Mouse (Mus musculus): ENCODE results near the gene Wfdc13. TPM values are rescaled to one million over a fixed set of nuclear protein-coding genes. Genes with fewer than 3 reads are reported as not detected.
"Not testable (repeated sequence)": the region's sequence is repeated elsewhere in the genome, so short reads cannot be mapped to it uniquely, and the experiment has no call there.

Gene Wfdc13
- polyA plus RNA-seq, 1 experiment from 2014 or later: not detected

DNA sequence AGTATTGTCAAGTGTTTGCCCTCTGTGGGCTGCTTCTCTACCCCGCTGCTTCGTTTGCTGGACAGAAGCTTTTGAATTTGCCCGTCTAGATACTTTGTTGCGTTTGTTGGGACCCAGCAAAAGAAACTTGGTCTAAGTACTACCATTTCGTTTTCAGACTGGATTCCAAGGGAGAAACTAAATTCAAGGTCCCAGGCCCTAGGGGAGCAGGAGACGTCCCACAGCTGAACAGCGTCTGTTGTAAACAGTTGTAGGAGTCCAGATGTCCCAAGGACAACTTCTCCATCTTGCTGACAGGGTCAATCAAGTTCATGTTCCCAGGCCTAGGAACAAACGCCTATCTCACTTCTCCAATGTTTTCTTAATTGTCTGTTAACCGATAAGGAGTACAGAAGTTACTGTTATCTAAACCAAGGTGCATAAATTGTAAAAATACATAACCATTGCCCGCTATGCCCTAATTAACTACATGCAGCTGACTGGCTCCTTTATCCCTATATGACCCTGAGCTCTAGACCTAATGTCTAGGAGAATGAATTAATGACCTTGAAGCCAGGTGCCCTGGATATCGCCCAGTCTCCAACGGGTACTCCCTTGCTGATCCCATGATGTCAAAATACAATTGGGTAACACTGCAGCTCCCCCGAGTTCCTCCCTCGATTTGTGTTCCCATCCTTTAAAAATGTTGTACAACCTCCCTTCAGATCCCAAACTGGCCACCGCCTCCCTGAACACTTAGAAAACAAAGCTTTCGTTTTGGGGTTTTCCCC lies 7.8 kb upstream of the Wfdc13 start:
- WGBS: 82% methylated on average over 16 of the region's 16 CpGs
- no peaks in the 10 kb centered on the region for H3K27me3 ChIP-seq
- ATAC-seq (ENCODE audit: insufficient number of reproducible peaks, insufficient read depth, low FRiP score, low TSS enrichment, low read depth): no peak

GRCm38 (mm10) chr2:164678848-164679625 lies 5.9 kb upstream of the Wfdc13 start:
- peak overlapping the region; percentile 39 for H3K4me3 ChIP-seq
- H3K9me3 ChIP-seq: no peaks in the 10 kb centered on the region
- 0 out of 2 replicates have a peak, but pooled peaks cover 8% of the 10 kb centered on the region for H3K4me1 ChIP-seq
- no peaks in the 10 kb centered on the region for H3K27me3 ChIP-seq
- no peak overlapping the region for H3K27ac ChIP-seq
- H3K36me3 ChIP-seq: no peaks in the 10 kb centered on the region
- peak overlapping the region; percentile 58 for H3K4me2 ChIP-seq
- 21% methylated on average over 19 of the region's 19 CpGs for WGBS
- 0 out of 2 replicates have a peak overlapping the region, but pooled peaks have one; percentile 32 for H3K9ac ChIP-seq
- ATAC-seq (ENCODE audit: insufficient number of reproducible peaks, insufficient read depth, low FRiP score, low TSS enrichment, low read depth): no peak

More for the DNA sequence above, 7.8 kb upstream of the Wfdc13 start:
- Histone ChIP-seq H3K4me2 (no peak overlapping the region), H3K4me3 (no peak overlapping the region), H3K27ac (no peak overlapping the region), H3K36me3 (no peaks in the 10 kb centered on the region), H3K9ac (no peak overlapping the region), H3K9me3 (no peaks in the 10 kb centered on the region), H3K4me1 (0 out of 2 replicates have a peak, but pooled peaks cover 8% of the 10 kb centered on the region)

- 27% methylated on average over 3 of the region's 3 CpGs for WGBS
- H3K27ac ChIP-seq: no peak overlapping the region
- H3K4me1 ChIP-seq: 0 out of 2 replicates have a peak, but pooled peaks cover 8% of the 10 kb centered on the region
- no peak overlapping the region for H3K4me2 ChIP-seq
- H3K36me3 ChIP-seq: no peaks in the 10 kb centered on the region
- H3K9ac ChIP-seq: no peak overlapping the region
- no peaks in the 10 kb centered on the region for H3K9me3 ChIP-seq
- H3K27me3 ChIP-seq: no peaks in the 10 kb centered on the region
- no peak for ATAC-seq (ENCODE audit: insufficient number of reproducible peaks, insufficient read depth, low FRiP score, low TSS enrichment, low read depth)
- no peak overlapping the region for H3K4me3 ChIP-seq
Measured at GRCm38 (mm10) chr2:164679906-164680305, 5.0 kb upstream of the Wfdc13 start.

GRCm38 (mm10) chr2:164698201-164698600 lies 13.3 kb downstream of the Wfdc13 start, which contains the start of gene Spint4:
Gene Spint4 (plus strand): TSS chr2:164698501.
- Histone ChIP-seq H3K4me3 (no peak within 1 kb of the TSS), H3K4me1 (no peaks in the 10 kb centered on the region), H3K36me3 (no peaks in the 10 kb centered on the region), H3K9ac (no peak within 1 kb of the TSS), H3K27me3 (no peaks in the 10 kb centered on the region), H3K9me3 (no peaks in the 10 kb centered on the region), H3K4me2 (no peak within 1 kb of the TSS), H3K27ac (no peak within 1 kb of the TSS)
- WGBS: 77% methylated on average over 4 of the region's 4 CpGs
- no peak for ATAC-seq (ENCODE audit: insufficient number of reproducible peaks, insufficient read depth, low FRiP score, low TSS enrichment, low read depth)

DNA sequence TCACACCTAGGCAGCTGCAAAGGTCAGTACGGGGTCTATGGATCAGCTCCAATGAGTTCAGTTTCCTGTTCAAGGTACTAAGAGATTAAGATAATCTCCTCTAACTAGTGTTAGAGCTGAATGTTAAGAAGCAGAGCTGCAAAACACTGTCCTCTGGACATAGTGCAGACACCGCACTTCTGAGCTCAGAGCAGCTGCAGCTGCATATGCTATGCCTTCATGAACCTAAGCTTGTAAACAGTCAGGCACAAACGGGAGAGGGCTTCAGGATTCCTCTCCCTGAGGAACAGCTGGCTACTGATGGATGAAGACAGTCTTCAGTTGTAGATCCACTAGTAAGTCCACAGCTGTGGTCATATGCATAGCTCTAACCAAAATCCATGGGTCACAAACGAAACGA lies 16.1 kb downstream of the Wfdc13 start:
- ATAC-seq (ENCODE audit: insufficient number of reproducible peaks, insufficient read depth, low FRiP score, low TSS enrichment, low read depth): no peak
- no peak overlapping the region for H3K4me2 ChIP-seq
- H3K9ac ChIP-seq: no peak overlapping the region
- H3K4me3 ChIP-seq: no peak overlapping the region
- H3K36me3 ChIP-seq: no peaks in the 10 kb centered on the region
- no peak overlapping the region for H3K27ac ChIP-seq
- H3K4me1 ChIP-seq: no peaks in the 10 kb centered on the region
- no peaks in the 10 kb centered on the region for H3K9me3 ChIP-seq
- no peaks in the 10 kb centered on the region for H3K27me3 ChIP-seq
- 76% methylated on average over 5 of the region's 5 CpGs for WGBS

GRCm38 (mm10) chr2:164701761-164702160 lies 16.9 kb downstream of the Wfdc13 start:
- WGBS: 86% methylated on average over 5 of the region's 5 CpGs
- Histone ChIP-seq H3K4me2 (no peak overlapping the region), H3K9ac (no peak overlapping the region), H3K27me3 (no peaks in the 10 kb centered on the region), H3K9me3 (no peaks in the 10 kb centered on the region), H3K4me3 (no peak overlapping the region), H3K4me1 (no peaks in the 10 kb centered on the region), H3K36me3 (no peaks in the 10 kb centered on the region), H3K27ac (no peak overlapping the region)
- no peak for ATAC-seq (ENCODE audit: insufficient number of reproducible peaks, insufficient read depth, low FRiP score, low TSS enrichment, low read depth)

DNA sequence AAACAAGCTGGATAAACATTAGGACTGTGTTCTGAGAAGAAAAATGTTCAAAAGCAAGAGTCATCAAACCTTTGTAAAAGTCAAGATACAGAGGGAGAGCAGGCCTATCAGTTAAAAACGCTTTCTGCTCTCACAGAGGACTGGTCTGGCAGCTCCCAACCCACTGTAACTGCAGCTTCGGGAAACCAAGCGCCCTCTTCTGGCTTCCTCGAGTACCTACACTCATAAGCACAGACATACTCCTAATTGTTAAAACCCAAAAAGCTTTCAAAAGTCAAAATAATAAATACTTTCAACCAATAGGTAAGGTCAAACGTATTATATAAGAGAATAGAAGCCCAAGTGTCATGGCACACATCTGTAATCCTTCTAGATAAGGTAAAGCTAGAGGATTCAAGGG lies 19.3 kb downstream of the Wfdc13 start:
- Histone ChIP-seq H3K4me2 (no peak overlapping the region), H3K36me3 (no peaks in the 10 kb centered on the region), H3K9ac (no peak overlapping the region), H3K4me3 (no peak overlapping the region), H3K4me1 (no peaks in the 10 kb centered on the region), H3K9me3 (no peaks in the 10 kb centered on the region), H3K27me3 (no peaks in the 10 kb centered on the region), H3K27ac (no peak overlapping the region)
- 82% methylated on average over 5 of the region's 5 CpGs for WGBS
- ATAC-seq (ENCODE audit: insufficient number of reproducible peaks, insufficient read depth, low FRiP score, low TSS enrichment, low read depth): no peak

GRCm38 (mm10) chr2:164705328-164705727 lies 20.4 kb downstream of the Wfdc13 start:
- no peak overlapping the region for H3K27ac ChIP-seq
- no peak overlapping the region for H3K4me2 ChIP-seq
- H3K9ac ChIP-seq: no peak overlapping the region
- ATAC-seq (ENCODE audit: insufficient number of reproducible peaks, insufficient read depth, low FRiP score, low TSS enrichment, low read depth): no peak
- H3K4me1 ChIP-seq: no peaks in the 10 kb centered on the region
- WGBS: 88% methylated on average over 6 of the region's 6 CpGs
- H3K36me3 ChIP-seq: no peaks in the 10 kb centered on the region
- no peaks in the 10 kb centered on the region for H3K9me3 ChIP-seq
- no peak overlapping the region for H3K4me3 ChIP-seq
- no peaks in the 10 kb centered on the region for H3K27me3 ChIP-seq

- H3K27me3 ChIP-seq: no peaks in the 10 kb centered on the region
- no peaks in the 10 kb centered on the region for H3K9me3 ChIP-seq
- WGBS: 83% methylated on average over 14 of the region's 14 CpGs
- no peak for ATAC-seq (ENCODE audit: insufficient number of reproducible peaks, insufficient read depth, low FRiP score, low TSS enrichment, low read depth)
- H3K4me3 ChIP-seq: no peak overlapping the region
- H3K9ac ChIP-seq: no peak overlapping the region
- no peak overlapping the region for H3K4me2 ChIP-seq
- H3K4me1 ChIP-seq: no peaks in the 10 kb centered on the region
- no peaks in the 10 kb centered on the region for H3K36me3 ChIP-seq
- H3K27ac ChIP-seq: no peak overlapping the region
Measured at GRCm38 (mm10) chr2:164705991-164706390, 21.1 kb downstream of the Wfdc13 start.

GRCm38 (mm10) chr2:164715005-164715404 lies 30.1 kb downstream of the Wfdc13 start, which contains the start of gene Spint5:
Gene Spint5 (plus strand): TSS chr2:164715305.
- ATAC-seq (ENCODE audit: insufficient number of reproducible peaks, insufficient read depth, low FRiP score, low TSS enrichment, low read depth): no peak

DNA sequence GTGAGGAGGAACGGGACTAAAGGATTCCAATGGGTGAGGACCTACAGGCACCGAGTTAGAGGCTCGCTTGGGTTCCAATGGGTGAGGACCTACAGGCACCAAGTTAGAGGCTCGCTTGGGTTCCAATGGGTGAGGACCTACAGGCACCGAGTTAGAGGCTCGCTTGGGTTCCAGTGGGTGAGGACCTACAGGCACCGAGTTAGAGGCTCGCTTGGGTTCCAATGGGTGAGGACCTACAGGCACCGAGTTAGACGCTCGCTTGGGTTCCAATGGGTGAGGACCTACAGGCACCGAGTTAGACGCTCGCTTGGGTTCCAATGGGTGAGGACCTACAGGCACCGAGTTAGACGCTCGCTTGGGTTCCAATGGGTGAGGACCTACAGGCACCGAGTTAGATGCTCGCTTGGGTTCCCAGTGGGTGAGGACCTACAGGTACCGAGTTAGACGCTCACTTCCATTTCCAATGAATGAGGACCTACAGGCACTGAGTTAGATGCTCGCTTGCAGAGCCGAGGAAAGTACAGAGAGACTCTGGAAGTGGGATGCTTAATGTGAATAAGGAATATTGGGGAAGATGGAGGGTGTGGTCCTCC lies 31.4 kb downstream of the Wfdc13 start:
- not testable (repeated sequence) for ATAC-seq (ENCODE audit: insufficient number of reproducible peaks, insufficient read depth, low FRiP score, low TSS enrichment, low read depth); H3K27me3 ChIP-seq
- WGBS: 92% methylated on average over 23 of the region's 23 CpGs

More at GRCm38 (mm10) chr2:164715005-164715404, 30.1 kb downstream of the Wfdc13 start, which contains the start of gene Spint5:
- Histone ChIP-seq H3K9me3 (no peaks in the 10 kb centered on the region), H3K4me3 (no peak within 1 kb of the TSS), H3K4me1 (no peaks in the 10 kb centered on the region), H3K4me2 (no peak within 1 kb of the TSS), H3K9ac (no peak within 1 kb of the TSS), H3K36me3 (no peaks in the 10 kb centered on the region), H3K27ac (no peak within 1 kb of the TSS), H3K27me3 (no peaks in the 10 kb centered on the region)
- 72% methylated on average over 6 of the region's 6 CpGs for WGBS

More for the DNA sequence above, 31.4 kb downstream of the Wfdc13 start:
- H3K36me3 ChIP-seq, H3K4me2 ChIP-seq, H3K4me1 ChIP-seq, H3K27ac ChIP-seq, H3K9me3 ChIP-seq, H3K9ac ChIP-seq, H3K4me3 ChIP-seq: not testable (repeated sequence)
